Mouse (Mus musculus) bone marrow, adult 2 months (tissue): ENCODE measurements around the gene Gm10073. TPM values are rescaled to one million over a fixed set of nuclear protein-coding genes. Genes with fewer than 3 reads are reported as not detected.
A peak's percentile ranks its signal among the peaks of the same experiment; 100 is the strongest.

Source experiments
- H3K27ac ChIP-seq: fragments of 200-500 bp; 2 replicates; pipeline ENCODE4 v1.5.1; 2012; ENCODE audit warnings: low read depth, mild to moderate bottlenecking, control low read depth, inconsistent platforms, low read length; ENCODE audit not compliant: control insufficient read depth, poor library complexity, insufficient read depth
- H3K4me1 ChIP-seq: fragments of 200-500 bp; 2 replicates; pipeline ENCODE4 v1.6.1; 2011; ENCODE audit warnings: low read length; ENCODE audit not compliant: control insufficient read depth, insufficient read depth
- H3K4me3 ChIP-seq: fragments of 200-500 bp; replicated peaks from 2 replicates; pipeline ENCODE3; 2011; ENCODE audit warnings: mild to moderate bottlenecking, low read depth, low read length, control low read depth; ENCODE audit not compliant: control insufficient read depth
- CTCF ChIP-seq: fragments of 200-500 bp; IDR thresholded peaks from 2 replicates; pipeline ENCODE4 v1.5.1; 2011; ENCODE audit warnings: low read length, control low read depth; ENCODE audit not compliant: control insufficient read depth, insufficient read depth
- POLR2A ChIP-seq: fragments of 200-500 bp; IDR thresholded peaks from 2 replicates; pipeline ENCODE4 v1.6.1; 2011; ENCODE audit warnings: low read depth, mild to moderate bottlenecking, control low read depth, low read length, borderline replicate concordance; ENCODE audit not compliant: control insufficient read depth
- WGBS: fragments of 180-500 bp; shearing (Covaris S2); methylation state at CpG from one replicate; pipeline ENCODE4 v1.1.7; 2018; 5-methylcytosine and 5-hydroxymethylcytosine counted together
- polyA plus RNA-seq: library from polyadenylated mRNA; stranded (reverse); fragments of >200 nt; gene quantifications from 2 replicates; pipeline ENCODE4 v1.2.4, GENCODE M21; 2011; ENCODE audit warnings: low replicate concordance; ENCODE audit not compliant: missing spikeins, insufficient read depth, insufficient read length

Gm10073 gene
- polyA plus RNA-seq, 1 experiment = 98.4 TPM

GRCm38 (mm10) chr8:106571551-106572172, 1.6 kb downstream of the Gm10073 start:
- WGBS = 75% methylated on average over 5 of the region's 5 CpGs
- Histone ChIP-seq H3K4me1 (peaks cover 2% of the 10 kb centered on the region; the same call in 1 of the 2 replicates), H3K4me3 (no peak overlapping the region), H3K27ac (no peak overlapping the region)
- no peak for TF ChIP-seq POLR2A
- TF ChIP-seq CTCF = no peak

- H3K4me1 ChIP-seq = peaks cover 2% of the 10 kb centered on the region; the same call in 1 of the 2 replicates
- WGBS = 86% methylated on average over 4 of the region's 4 CpGs
- no peak overlapping the region for H3K4me3 ChIP-seq
- no peak overlapping the region for H3K27ac ChIP-seq
- no peak for TF ChIP-seq CTCF
- TF ChIP-seq POLR2A = no peak
These were observed 2.9 kb downstream of the Gm10073 start for GRCm38 (mm10) chr8:106570386-106570785.

GRCm38 (mm10) chr8:106569006-106569405, 4.3 kb downstream of the Gm10073 start:
- TF ChIP-seq CTCF (no peak), POLR2A (no peak)
- 84% methylated on average over 7 of the region's 7 CpGs for WGBS

GRCm38 (mm10) chr8:106563691-106564182, 9.5 kb downstream of the Gm10073 start:
- WGBS = 70% methylated on average over 3 of the region's 3 CpGs
- TF ChIP-seq POLR2A = no peak
- no peak for TF ChIP-seq CTCF

More at GRCm38 (mm10) chr8:106569006-106569405, 4.3 kb downstream of the Gm10073 start:
- H3K4me3 ChIP-seq = no peak overlapping the region
- no peak overlapping the region; the same call in 1 of the 2 replicates for H3K27ac ChIP-seq
- H3K4me1 ChIP-seq = no peaks in the 10 kb centered on the region

GRCm38 (mm10) chr8:106561097-106561865, 12.0 kb downstream of the Gm10073 start:
- Histone ChIP-seq H3K4me1 (peaks cover 6% of the 10 kb centered on the region; the same call in 1 of the 2 replicates), H3K4me3 (no peak overlapping the region), H3K27ac (no peak overlapping the region)
- TF ChIP-seq CTCF (peak; percentile 83), POLR2A (no peak)
- 21% methylated on average over 21 of the region's 21 CpGs for WGBS

More at GRCm38 (mm10) chr8:106563691-106564182, 9.5 kb downstream of the Gm10073 start:
- H3K4me3 ChIP-seq = no peak overlapping the region
- no peak overlapping the region; the same call in 1 of the 2 replicates for H3K27ac ChIP-seq
- peaks cover 6% of the 10 kb centered on the region; the same call in 1 of the 2 replicates for H3K4me1 ChIP-seq

DNA sequence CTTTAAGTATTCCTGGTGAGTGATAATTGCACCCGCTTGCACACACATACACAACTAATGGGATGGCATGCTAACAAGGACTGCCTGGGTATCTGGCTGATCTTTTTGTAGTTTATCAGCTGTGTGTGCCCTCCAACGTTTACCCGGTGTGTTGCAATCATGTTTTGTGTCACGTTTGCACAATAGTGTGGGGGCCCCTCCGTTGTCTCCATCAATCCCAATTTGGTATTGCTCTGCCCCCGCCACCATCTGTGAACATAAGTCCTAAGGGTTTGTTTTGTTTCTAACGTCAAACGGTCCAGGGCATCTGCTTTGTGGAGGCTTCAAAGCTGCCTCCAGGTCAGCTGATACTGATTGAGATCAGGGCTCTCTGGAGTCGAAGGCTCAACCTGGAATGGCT, 13.4 kb downstream of the Gm10073 start:
- no peak overlapping the region for H3K27ac ChIP-seq
- H3K4me1 ChIP-seq = peaks cover 6% of the 10 kb centered on the region; the same call in 1 of the 2 replicates
- TF ChIP-seq POLR2A = no peak
- TF ChIP-seq CTCF = no peak
- H3K4me3 ChIP-seq = no peak overlapping the region
- WGBS = 34% methylated on average over 9 of the region's 9 CpGs

DNA sequence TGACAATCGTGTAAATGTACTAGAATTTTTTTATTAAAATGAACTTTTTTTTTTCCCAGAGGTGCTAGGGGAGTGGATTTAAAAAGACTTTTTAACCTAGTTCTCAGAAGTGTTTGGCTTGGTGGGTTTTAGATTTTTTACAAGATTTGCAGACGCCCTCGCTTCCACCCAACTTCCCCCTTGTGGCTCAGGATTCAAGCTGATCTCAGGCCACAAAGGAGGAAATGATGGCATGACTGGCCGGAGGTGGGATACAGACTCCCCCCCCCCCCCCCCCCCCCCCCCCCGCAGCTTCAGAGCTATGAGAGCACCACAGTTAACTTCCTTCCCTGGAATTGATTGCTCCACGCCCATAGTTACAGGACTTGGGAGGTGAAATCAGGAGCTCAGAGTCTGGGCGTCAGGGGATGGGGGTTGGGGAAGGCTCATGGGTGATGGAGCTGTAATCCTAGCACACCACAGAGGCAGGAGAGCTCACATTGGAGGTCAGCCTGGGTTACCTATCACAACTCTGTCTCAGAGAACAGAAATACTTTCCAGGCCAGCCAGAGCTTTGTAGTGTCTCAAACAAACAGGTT, 17.1 kb downstream of the Gm10073 start:
- H3K4me3 ChIP-seq = no peak overlapping the region
- H3K4me1 ChIP-seq = peaks cover 2% of the 10 kb centered on the region; the same call in 1 of the 2 replicates
- TF ChIP-seq POLR2A = no peak
- TF ChIP-seq CTCF = no peak
- WGBS = 2% methylated on average over 7 of the region's 7 CpGs
- H3K27ac ChIP-seq = no peak overlapping the region

DNA sequence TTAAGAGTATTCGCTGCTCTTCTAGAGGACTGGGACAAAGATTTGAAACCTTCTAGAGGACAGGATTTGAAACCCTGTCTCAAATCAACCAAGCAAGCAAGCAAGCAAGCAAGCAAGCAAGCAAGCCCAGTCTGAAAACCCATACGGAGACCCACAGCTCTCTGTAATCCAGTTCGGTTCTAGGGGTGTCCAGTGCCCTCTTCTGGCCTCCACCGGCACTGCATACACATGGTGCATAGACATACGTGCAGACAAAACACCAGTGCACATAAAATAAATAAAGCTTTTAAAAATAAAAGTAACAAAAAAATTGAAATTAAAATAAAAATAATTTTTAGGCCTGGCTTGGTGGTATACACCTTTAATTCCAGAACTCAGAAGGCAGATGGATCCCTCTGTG, 19.2 kb downstream of the Gm10073 start:
- TF ChIP-seq POLR2A = no peak
- peak; percentile 15; the same call in 1 of the 2 replicates for TF ChIP-seq CTCF
- Histone ChIP-seq H3K27ac (no peak overlapping the region), H3K4me1 (no peaks in the 10 kb centered on the region; the same call in 1 of the 2 replicates), H3K4me3 (no peak overlapping the region)
- WGBS = 92% methylated on average over 5 of the region's 5 CpGs
